Mouse (Mus musculus) neural tube, embryonic 11.5 days (tissue): ENCODE results near the gene Spns3. TPM values are rescaled to one million over a fixed set of nuclear protein-coding genes. Genes with fewer than 3 reads are reported as not detected.
A peak's percentile ranks its signal among the peaks of the same experiment; 100 is the strongest.

Source experiments
- ATAC-seq: fragments of 200-750 bp; cut with Nextera tagmentation; 2 replicates; pipeline ENCODE4 v1.8.0; 2017; ENCODE audit warnings: moderate number of reproducible peaks, mild to moderate bottlenecking, moderate TSS enrichment, moderate library complexity; ENCODE audit not compliant: insufficient read depth, low FRiP score, low TSS enrichment
- DNase-seq: peaks from one replicate; pipeline ENCODE4 v3.0.0-alpha.2; 2015; ENCODE audit warnings: low spot score
- H3K27ac ChIP-seq: fragments of 300-500 bp; sonication (generic); 2 replicates; pipeline ENCODE4 v1.5.1; 2014; ENCODE audit warnings: low read depth, mild to moderate bottlenecking, low read length
- H3K27me3 ChIP-seq: fragments of 300-500 bp; sonication (generic); 2 replicates; pipeline ENCODE4 v1.6.1; 2014; ENCODE audit warnings: mild to moderate bottlenecking, low read length, mixed read lengths; ENCODE audit not compliant: control insufficient read depth, insufficient read depth
- H3K36me3 ChIP-seq: fragments of 300-500 bp; sonication (generic); 2 replicates; pipeline ENCODE4 v1.6.1; 2014; ENCODE audit warnings: mild to moderate bottlenecking, low read length, moderate library complexity, mixed read lengths; ENCODE audit not compliant: control insufficient read depth, insufficient read depth
- H3K4me1 ChIP-seq: fragments of 300-500 bp; sonication (generic); 2 replicates; pipeline ENCODE4 v1.6.1; 2014; ENCODE audit warnings: low read length, mixed read lengths; ENCODE audit not compliant: control insufficient read depth, insufficient read depth
- H3K4me2 ChIP-seq: fragments of 300-500 bp; sonication (generic); 2 replicates; pipeline ENCODE4 v1.6.1; 2014; ENCODE audit warnings: low read depth, mild to moderate bottlenecking, moderate library complexity
- H3K4me3 ChIP-seq: fragments of 300-500 bp; sonication (generic); 2 replicates; pipeline ENCODE4 v1.5.1; 2014; ENCODE audit warnings: low read depth, low read length
- H3K9ac ChIP-seq: fragments of 300-500 bp; sonication (generic); 2 replicates; pipeline ENCODE4 v1.6.1; 2014; ENCODE audit warnings: mild to moderate bottlenecking, low read length
- H3K9me3 ChIP-seq: fragments of 300-500 bp; sonication (generic); 2 replicates; pipeline ENCODE4 v1.6.1; 2016; ENCODE audit warnings: low read length; ENCODE audit not compliant: control insufficient read depth
- WGBS: fragments of 180-500 bp; shearing (Covaris S2); extraction: QIAGEN DNeasy Blood & Tissue Kit; methylation state at CpG from one replicate; pipeline ENCODE4 v1.1.7; 2014; 5-methylcytosine and 5-hydroxymethylcytosine counted together
- polyA plus RNA-seq: library from polyadenylated mRNA; unstranded; fragments of >200 nt; fragmentation: Nextera tagmentation; extraction: Ambion mirVana; gene quantifications from 2 replicates; pipeline ENCODE4 v1.2.1, GENCODE M21; 2014

Spns3 gene
- polyA plus RNA-seq, 1 experiment from 2014 or later, result 0.25 TPM

- no peak for DNase-seq
- Histone ChIP-seq H3K9me3 (no peaks in the 10 kb centered on the region), H3K4me3 (no peak overlapping the region), H3K4me1 (peaks cover 3% of the 10 kb centered on the region; the same call in 1 of the 2 replicates), H3K4me2 (no peak overlapping the region), H3K27ac (no peak overlapping the region), H3K27me3 (no peaks in the 10 kb centered on the region), H3K9ac (no peak overlapping the region), H3K36me3 (peaks cover 27% of the 10 kb centered on the region)
- no peak for ATAC-seq
- 92% methylated on average over 3 of the region's 3 CpGs for WGBS
These were observed 98.1 kb downstream of the Spns3 start for GRCm38 (mm10) chr11:72452140-72452665.

GRCm38 (mm10) chr11:72447475-72447874 lies 102.8 kb downstream of the Spns3 start:
- Histone ChIP-seq H3K4me3 (no peak overlapping the region), H3K27me3 (no peaks in the 10 kb centered on the region), H3K4me1 (peaks cover under 1% of the 10 kb centered on the region), H3K36me3 (peaks cover 61% of the 10 kb centered on the region), H3K4me2 (no peak overlapping the region), H3K9me3 (no peaks in the 10 kb centered on the region), H3K9ac (no peak overlapping the region), H3K27ac (no peak overlapping the region)
- WGBS, result 89% methylated on average over 8 of the region's 8 CpGs
- ATAC-seq (no peak), DNase-seq (no peak)

- Histone ChIP-seq H3K27ac (no peak overlapping the region), H3K9me3 (no peaks in the 10 kb centered on the region), H3K4me3 (no peak overlapping the region), H3K27me3 (no peaks in the 10 kb centered on the region), H3K9ac (no peak overlapping the region), H3K4me1 (peaks cover 6% of the 10 kb centered on the region), H3K4me2 (no peak overlapping the region), H3K36me3 (peaks cover 60% of the 10 kb centered on the region)
- 91% methylated on average over 6 of the region's 6 CpGs for WGBS
- ATAC-seq (no peak), DNase-seq (peak; percentile 53)
These were observed 103.8 kb downstream of the Spns3 start for GRCm38 (mm10) chr11:72446311-72447105.

Other genes with a start within 250 kb of the Spns3 start
- 1.3 and 1.6 TPM in 2 replicates for gene Xaf1, start 248.9 kb downstream of the Spns3 start, polyA plus RNA-seq
- gene Fbxo39, start 236.1 kb downstream of the Spns3 start, polyA plus RNA-seq, result not detected in 2 replicates
- 4.2 and 4.3 TPM in 2 replicates for gene Tekt1, start 188.1 kb downstream of the Spns3 start, polyA plus RNA-seq
- 12.6 and 13.2 TPM in 2 replicates for gene Smtnl2, start 138.8 kb downstream of the Spns3 start, polyA plus RNA-seq
- gene Ggt6, start 115.0 kb downstream of the Spns3 start, polyA plus RNA-seq, result not detected in 2 replicates
- gene Mybbp1a, start 109.2 kb downstream of the Spns3 start, polyA plus RNA-seq, result 145 and 146 TPM in 2 replicates
- gene Spns2, start 60.6 kb downstream of the Spns3 start, polyA plus RNA-seq, result 7.1 and 7.7 TPM in 2 replicates
- 119 and 120 TPM in 2 replicates for gene Ube2g1, start 56.8 kb upstream of the Spns3 start, polyA plus RNA-seq
- gene Ankfy1, start 139.5 kb upstream of the Spns3 start, polyA plus RNA-seq, result 30.2 and 30.9 TPM in 2 replicates
- gene Cyb5d2, start 245.6 kb upstream of the Spns3 start, polyA plus RNA-seq, result 2.8 and 3.4 TPM in 2 replicates
- 10.0 and 10.6 TPM in 2 replicates for gene Zzef1, start 245.7 kb upstream of the Spns3 start, polyA plus RNA-seq